Mouse (Mus musculus) spleen, postnatal 36 days (tissue): Measurements from ENCODE around the gene Syn3.
A peak's percentile ranks its signal among the peaks of the same experiment; 100 is the strongest.

Experiments used
- DNase-seq, 2 experiments: peaks; one replicate each; pipeline ENCODE4 v3.0.0; 2022; ENCODE audit warnings: low spot score in 2 of 2, mixed read lengths in 1 of 2

The Syn3 gene

DNA sequence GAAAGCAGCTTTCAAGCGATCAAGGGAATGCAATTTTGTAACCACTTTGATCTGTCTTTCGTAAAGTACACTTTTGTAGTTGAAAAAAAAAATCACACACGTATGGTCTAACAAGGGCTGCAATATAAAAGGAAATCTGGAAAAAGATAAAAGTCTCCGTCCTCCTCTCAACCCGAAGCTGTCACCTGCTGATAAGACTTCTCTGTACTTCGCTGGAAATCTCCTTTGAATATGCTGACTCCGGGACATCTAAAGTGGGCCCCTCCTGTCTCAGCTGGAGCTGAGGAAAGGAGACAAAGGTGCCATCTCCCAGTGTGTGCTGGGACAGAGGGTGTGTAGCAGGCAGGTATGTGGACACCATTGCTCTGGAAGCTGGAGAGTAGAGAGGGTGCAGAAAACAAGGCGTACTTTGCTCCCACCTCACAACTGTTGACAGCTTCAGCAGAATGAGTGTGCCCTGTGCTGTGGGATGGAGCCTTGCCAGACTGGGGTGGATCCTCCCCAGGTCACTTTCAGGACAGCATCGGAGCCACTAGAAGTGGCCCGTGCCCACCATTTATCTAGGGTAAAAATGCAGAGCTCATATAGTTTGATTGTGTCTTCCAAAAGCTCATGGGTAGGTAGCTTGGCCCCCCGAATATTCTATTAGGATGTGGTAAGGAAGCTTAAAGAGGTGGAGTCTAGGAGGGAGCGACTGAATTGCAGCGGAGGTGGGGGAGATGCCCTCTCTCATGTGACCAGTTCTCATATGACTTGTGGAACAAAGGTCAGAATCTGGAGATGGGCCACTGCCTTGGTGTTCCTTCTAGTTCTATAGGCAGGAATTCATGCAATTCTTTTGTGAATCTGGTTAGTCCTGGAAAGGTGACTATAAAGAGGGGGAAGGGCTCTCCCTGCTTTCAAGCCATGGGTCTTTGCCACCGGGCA, 405.3 kb downstream of the Syn3 start:
- no peak for DNase-seq

- no peak for DNase-seq
These were observed 406.8 kb downstream of the Syn3 start for GRCm38 (mm10) chr10:86091919-86092318.

DNA sequence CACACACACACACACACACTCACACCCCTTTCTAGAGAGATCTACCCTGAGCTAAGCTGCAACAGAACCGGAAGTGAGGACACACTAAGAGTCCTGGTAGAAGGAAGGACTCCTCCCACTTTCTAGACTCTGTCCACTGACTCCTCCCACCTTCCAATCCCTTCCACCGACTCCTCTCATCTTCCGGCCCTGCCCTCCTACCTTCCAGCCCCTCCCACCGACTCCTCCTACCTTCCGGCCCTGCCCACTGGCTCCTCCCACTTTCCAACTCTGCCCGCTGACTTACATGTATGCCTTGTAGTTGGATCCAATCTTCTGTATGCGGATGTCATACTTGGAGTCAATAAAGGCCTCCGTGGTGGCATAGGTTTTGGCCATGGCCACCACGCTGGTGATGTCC, 418.8 kb downstream of the Syn3 start:
- no peak for DNase-seq

DNA sequence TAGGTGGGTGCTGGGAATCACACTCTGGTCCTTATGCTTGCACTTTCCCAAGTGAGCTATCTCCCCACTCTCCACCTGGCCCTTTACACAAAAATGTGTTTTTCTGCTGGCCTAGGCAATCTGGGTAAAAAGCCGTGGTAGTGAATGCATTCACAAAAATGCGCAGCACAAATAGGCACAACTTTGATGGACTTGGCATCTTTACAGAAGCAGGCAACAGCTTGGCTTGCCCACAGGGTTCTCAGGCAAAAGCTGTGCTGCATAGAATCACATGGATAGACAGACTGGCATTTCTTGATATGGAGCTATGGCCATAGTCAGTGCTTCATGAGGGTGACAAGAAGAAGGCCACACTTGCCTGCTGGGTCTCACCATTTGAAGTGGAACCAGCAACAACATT, 419.9 kb downstream of the Syn3 start:
- DNase-seq = no peak

- no peak for DNase-seq
These were observed 421.4 kb downstream of the Syn3 start for GRCm38 (mm10) chr10:86077272-86077671.

GRCm38 (mm10) chr10:86074971-86075711, 423.6 kb downstream of the Syn3 start:
- DNase-seq = no peak

- no peak for DNase-seq
These were observed 424.6 kb downstream of the Syn3 start for GRCm38 (mm10) chr10:86074134-86074533.

DNA sequence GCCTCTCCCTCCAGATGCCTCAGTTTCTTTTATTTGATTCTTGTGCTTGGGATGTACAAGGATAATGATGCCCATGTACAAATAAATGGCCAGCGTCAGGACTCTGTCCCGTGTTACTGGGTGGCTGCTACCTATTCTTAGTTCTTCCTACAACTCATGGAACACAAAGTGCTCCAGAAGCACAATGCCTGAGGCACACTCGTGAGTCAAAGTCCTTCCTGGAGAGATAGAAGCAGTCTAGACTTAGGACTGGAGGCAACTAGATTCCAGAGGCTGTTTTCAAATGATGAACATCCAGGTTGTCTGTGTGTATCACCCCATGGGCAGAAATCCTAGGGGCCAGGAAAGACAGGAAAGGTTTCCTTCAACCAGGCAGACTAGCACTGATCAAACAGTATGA, 427.9 kb downstream of the Syn3 start:
- DNase-seq = no peak

DNA sequence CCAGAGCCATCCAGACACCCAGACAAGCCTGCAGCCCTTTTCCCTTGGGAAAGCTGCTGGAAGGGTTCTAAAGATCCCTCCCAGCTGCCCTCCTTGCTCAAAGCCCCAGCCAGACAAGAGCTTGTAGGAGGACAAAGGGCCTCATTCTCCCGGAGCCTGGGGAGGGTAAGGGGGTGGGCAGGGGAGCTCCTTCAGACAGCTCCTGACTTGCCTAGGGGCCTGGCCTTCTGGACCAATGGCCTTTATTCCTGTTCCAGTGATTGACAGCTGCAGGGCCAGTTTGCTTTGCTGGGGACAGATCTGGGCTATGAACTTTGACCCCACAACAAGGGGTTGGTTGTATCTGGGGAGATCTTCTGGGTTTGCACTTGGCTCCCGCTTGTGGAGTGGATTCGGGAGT, 429.4 kb downstream of the Syn3 start:
- no peak for DNase-seq

DNA sequence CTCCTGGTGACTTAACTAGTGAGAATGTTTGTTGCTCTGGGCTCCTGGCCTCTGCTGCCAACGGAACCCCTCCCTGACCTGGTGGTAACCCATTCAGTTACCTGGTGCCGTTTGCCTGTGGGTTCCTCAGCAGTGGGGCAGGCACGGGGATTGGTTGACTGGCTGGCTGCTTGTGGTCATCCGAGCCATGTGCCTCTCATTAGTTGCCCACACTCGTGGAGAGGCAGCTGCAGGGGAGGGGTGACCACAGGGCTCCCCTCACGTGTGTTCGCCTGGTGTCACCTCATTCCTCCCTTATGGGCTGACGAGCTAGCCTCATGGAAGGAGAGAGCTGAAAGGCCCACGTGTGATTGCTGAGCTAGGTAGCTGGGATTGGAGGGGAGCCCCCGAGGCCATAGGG, 430.8 kb downstream of the Syn3 start:
- no peak for DNase-seq

DNA sequence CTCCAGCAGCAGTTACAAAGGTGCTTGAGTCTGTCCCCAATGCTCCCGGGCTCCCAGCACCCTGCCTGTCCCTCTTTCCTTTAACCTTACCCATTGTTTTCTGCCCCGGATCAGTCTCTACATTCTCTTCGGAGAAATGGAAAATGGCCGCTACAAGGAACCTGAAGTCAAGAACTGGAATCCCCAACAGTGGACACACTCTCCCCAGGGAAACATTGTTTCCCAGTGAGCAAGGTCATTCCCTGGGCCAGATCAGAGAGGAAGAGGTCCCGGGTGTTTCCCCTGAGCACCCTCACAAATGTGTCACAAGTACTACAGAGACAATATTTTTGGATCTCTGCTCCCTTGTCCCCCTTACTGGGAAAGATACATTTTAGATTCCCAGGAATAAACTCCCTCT, 432.0 kb downstream of the Syn3 start:
- no peak for DNase-seq

GRCm38 (mm10) chr10:86065661-86066060, 433.0 kb downstream of the Syn3 start:
- DNase-seq = no peak

DNA sequence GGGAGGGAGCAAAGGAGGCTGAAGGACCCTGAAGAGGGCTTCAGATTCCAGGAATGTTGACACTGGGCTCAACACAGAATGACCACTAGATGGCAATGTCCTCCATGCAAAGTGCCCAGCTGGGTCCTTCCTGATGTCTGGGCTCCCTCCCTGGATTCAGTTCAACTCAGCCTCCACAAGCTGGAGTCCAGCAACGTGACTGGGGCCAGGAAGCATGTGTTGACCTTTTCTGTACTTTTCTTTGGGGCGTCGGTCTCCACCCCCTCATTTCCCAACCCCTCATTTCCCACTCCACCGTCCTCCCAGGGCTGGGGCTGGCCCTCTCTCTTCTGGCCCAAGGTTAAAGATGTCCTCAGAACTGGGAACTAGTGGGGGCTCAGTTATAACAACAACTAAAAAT, 433.8 kb downstream of the Syn3 start:
- DNase-seq = peak; percentile 10 to 24

DNA sequence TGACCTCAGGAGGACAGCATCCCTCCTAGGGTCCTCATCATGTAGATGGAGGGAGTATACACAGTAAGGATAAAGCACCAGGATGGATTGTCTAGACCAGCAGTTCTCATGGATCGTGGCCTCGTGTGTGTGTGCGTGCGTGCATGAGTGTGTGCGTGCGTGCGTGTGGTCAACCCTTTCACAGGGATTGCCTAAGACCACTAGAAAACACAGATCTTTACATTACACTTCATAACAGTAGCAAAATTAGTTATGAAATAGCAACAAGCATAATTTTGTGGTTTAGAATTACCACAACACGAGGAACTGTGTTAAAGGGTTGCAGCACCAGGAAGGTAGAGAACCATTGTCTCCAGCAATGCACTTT, 435.7 kb downstream of the Syn3 start:
- DNase-seq = no peak

GRCm38 (mm10) chr10:86062261-86063017, 436.3 kb downstream of the Syn3 start:
- DNase-seq = no peak

DNA sequence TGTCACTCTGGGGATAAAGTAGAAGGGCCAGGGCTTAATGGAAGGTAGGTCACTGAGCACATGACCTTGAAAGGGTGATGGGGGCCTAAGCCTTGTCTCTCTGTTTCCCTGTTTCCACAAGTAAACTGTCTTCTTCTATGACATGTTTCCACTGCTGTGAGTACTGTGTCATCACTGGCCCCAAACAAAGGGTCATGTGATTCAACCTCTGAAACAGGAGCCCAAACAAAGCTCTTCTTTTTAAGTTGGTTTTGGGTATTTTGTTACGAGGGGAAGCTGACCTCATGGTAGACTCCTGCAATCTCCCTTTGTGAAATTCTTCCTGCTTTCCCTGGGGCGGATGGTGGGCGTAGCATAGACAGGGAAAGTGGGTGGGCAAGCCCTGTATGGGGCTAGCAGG, 438.4 kb downstream of the Syn3 start:
- no peak for DNase-seq

GRCm38 (mm10) chr10:86057712-86058111, 441.0 kb downstream of the Syn3 start:
- DNase-seq = no peak

GRCm38 (mm10) chr10:86057286-86057685, 441.4 kb downstream of the Syn3 start:
- DNase-seq = no peak

GRCm38 (mm10) chr10:86056297-86056903, 442.3 kb downstream of the Syn3 start:
- no peak for DNase-seq

DNA sequence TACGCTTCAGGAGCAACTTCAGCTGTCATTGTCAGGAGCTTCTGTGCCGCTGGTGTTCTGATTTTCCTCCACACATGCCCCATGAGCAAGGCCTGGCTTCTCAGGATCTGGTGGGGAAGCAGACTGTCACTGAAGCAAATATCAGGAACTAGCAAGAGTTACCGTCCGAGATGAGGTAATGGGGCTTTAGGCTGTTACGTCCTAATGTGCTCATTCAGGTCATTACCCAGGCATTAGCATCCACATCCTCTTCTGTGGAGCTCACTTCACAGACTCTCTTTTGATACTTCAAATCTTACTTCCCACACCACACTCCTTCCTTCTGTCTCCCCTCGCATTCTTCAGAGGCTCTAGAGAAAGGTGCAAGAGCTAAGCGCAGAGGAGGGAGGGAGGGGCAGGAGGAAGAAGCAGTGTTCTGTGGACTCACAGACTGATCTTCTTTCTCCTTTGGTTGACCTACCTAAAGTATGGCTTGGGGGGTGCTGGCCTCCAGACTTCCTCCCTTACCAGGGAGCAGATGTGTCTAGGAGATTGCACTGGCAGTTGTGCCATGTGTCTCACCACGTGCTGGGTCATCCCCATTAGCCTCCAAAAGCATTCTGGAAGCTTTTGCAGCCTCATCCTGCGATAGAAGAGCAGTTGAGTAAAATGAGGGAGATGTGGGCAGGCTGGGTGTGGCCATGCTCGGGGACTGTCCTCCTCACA, 445.7 kb downstream of the Syn3 start:
- DNase-seq = no peak

GRCm38 (mm10) chr10:86050522-86050921, 448.2 kb downstream of the Syn3 start:
- DNase-seq = no peak
